Mouse (Mus musculus) left cerebral cortex, adult 2 months (tissue): ENCODE data around the gene Aftph. TPM values are rescaled to one million over a fixed set of nuclear protein-coding genes. Genes with fewer than 3 reads are reported as not detected.

Source experiments
- DNase-seq, 2 experiments: peaks; one replicate each; pipeline ENCODE4 v3.0.0; 2021 to 2022; ENCODE audit warnings: low spot score in 2 of 2, mixed read lengths in 1 of 2; ENCODE audit errors: extremely low spot score in 1 of 2
- H3K27ac ChIP-seq: fragments of 200-600 bp; 2 replicates; pipeline ENCODE4 v1.8.1; 2022
- H3K4me3 ChIP-seq: fragments of 200-600 bp; 2 replicates; pipeline ENCODE4 v1.8.1; 2022
- CTCF ChIP-seq: fragments of 200-600 bp; IDR thresholded peaks from 2 replicates; pipeline ENCODE4 v1.8.1; 2022; ENCODE audit warnings: antibody characterized with exemption, mild to moderate bottlenecking, moderate library complexity
- intact Hi-C: fragments of 180-260 bp; cut with DNase I; formaldehyde crosslinking; loops from one replicate; pipeline ENCODE4 v1.15.1; 2025
- total RNA-seq, 2 experiments: library from RNA; stranded (reverse); gene quantifications; 2 replicates each; pipeline ENCODE4 v1.2.3; 2021

Gene Aftph
- total RNA-seq, 2 experiments from 2014 or later = 92.0 to 92.7 TPM

GRCm38 (mm10) chr11:20712068-20712671 lies 29.2 kb downstream of the Aftph start:
- intact Hi-C loops = no loop called here
- H3K27ac ChIP-seq = no peak overlapping the region

GRCm38 (mm10) chr11:20691000-20691399 lies 50.4 kb downstream of the Aftph start:
- intact Hi-C loops = loop anchor here (1.0 to 2.0 kb wide), 2 partner anchors 236 to 244 kb away; no protein-coding TSS in a partner anchor
- Histone ChIP-seq H3K4me3 (no peak overlapping the region), H3K27ac (no peak overlapping the region)
- DNase-seq = peak; percentile 51 to 59
- peak; percentile 88 for TF ChIP-seq CTCF

More at GRCm38 (mm10) chr11:20712068-20712671, 29.2 kb downstream of the Aftph start:
- TF ChIP-seq CTCF = no peak
- no peak for DNase-seq
- no peak overlapping the region for H3K4me3 ChIP-seq

DNA sequence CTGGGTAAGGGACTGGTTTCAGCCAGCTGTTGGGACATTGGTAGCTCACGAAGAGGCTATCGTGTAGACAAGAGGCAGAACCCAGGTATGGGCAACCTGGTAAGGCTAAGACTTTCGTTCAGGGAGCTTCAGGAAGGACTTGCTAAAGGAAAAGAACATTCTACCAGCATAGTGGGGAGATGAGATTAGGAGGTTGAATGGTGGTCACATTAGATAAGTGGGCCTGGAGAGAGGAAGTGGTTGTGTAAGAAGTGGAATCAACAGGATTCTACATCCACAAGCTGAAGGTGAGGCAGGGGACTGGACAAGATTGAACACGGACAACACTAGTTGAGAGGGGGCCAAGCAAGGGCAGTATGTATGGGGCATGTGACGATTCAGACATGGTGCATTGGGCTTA lies 59.7 kb downstream of the Aftph start:
- no peak for DNase-seq
- intact Hi-C loops = no loop called here
- TF ChIP-seq CTCF = no peak
- Histone ChIP-seq H3K4me3 (no peak overlapping the region), H3K27ac (no peak overlapping the region)

GRCm38 (mm10) chr11:20680781-20681180 lies 60.6 kb downstream of the Aftph start:
- DNase-seq = no peak
- Histone ChIP-seq H3K4me3 (no peak overlapping the region), H3K27ac (no peak overlapping the region)
- intact Hi-C loops = no loop called here
- no peak for TF ChIP-seq CTCF

DNA sequence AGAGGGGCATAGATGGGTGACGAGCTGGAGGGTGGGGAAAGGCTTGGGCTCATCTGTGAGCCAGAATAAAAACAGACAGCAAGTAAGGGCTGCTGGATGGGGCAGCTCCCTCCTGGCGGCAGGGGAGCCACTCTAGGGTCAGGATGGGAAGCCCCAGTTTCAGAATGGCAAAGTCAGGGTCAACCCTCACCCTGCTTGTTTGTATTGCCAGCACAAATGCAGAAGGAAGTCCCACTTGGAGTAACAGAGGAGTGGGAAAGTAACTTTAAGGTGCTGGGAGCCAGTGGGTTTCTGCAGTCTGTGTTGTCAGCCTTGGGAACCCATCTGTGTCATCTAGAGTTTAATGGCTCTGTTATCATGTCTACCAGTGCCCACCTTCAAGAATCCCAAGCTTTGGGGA lies 62.0 kb downstream of the Aftph start:
- DNase-seq = no peak
- intact Hi-C loops = no loop called here
- no peak for TF ChIP-seq CTCF
- Histone ChIP-seq H3K4me3 (no peak overlapping the region), H3K27ac (no peak overlapping the region)

- no peak for DNase-seq
Observed at GRCm38 (mm10) chr11:20672513-20672912, 68.9 kb downstream of the Aftph start.

DNA sequence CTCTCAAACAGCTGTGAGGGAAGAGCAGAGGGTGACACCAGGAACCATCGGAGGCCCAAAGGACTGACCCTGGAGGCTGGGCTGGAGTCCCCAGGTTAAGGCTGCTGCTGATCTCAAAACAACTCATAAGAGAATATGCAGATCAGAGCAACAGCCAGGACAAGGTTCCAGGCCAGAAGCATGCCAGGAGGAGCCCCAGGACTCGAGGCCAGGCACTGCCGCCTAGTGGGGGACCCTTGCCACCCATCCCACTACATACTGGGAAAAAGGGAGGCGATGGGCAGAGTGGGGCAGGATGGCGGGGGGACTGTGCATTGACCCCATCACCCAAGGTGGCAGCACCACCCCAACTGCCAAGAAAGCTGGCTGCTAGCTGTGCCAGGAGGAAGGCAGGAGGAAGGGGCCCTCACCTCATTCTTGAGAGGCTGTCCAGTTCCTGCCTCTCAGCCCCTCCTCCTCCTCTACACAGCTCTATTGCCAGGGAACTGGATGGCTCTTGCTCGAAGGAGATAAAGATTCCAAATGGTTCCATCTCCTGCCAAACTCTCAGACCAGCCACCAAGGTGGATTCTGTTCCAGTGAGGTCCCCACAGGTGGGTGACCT lies 69.5 kb downstream of the Aftph start:
- no peak for DNase-seq
- intact Hi-C loops = no loop called here
- TF ChIP-seq CTCF = peak; percentile 29
- Histone ChIP-seq H3K27ac (no peak overlapping the region), H3K4me3 (no peak overlapping the region)

More at GRCm38 (mm10) chr11:20672513-20672912, 68.9 kb downstream of the Aftph start:
- no peak overlapping the region for H3K27ac ChIP-seq
- no peak for TF ChIP-seq CTCF
- H3K4me3 ChIP-seq = no peak overlapping the region
- intact Hi-C loops = no loop called here

DNA sequence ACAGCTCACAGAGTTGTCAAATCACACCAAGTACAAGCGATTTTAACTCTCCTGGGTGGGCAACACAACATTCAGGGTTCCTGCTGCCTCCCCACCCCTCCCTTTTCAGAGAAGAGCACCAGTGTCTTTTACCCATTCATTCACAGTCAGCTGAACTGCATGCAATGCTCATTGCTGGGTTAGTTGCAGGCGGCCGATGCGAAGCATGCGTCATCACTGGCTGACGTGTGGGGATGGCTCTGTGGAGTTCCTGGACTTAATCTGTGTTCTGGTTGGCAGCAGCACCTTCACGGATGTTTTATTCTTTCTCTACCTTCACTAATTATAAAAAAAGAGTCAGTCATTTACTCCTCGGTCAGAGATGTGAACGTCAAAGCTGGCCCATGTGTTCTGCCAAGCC lies 76.5 kb downstream of the Aftph start:
- DNase-seq = no peak
- Histone ChIP-seq H3K4me3 (no peak overlapping the region), H3K27ac (no peak overlapping the region)
- intact Hi-C loops = no loop called here
- no peak for TF ChIP-seq CTCF

DNA sequence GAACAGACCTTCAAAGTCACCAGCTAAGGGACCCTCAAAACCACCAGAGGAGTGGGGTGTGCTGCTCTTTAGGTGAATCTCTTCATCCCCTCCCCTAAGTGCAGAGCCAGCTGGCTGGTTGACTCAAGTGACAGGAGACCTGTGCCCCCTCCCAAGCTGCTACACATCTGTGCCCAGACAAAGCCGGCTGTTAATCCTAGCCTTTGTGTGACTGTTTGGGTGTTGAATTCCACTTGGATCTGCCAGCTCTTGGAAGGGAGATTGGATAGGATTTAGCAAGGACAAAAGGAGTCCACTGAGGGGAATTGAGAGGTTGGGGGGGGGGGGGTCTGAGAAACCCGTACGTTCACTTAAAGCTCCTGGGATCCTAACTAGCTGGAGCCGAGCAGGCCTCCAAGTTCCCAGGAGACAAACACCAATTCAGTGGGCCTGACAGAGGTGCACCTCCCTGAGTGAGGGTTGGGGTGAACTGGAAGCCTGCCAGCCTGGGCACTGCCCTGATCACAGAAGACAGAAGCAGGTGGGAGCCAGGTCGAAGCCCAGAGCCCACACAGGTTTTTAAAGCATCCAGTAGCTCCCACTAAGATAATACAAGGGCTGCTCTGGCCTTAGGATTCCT lies 77.7 kb downstream of the Aftph start:
- H3K4me3 ChIP-seq = no peak overlapping the region
- no peak overlapping the region for H3K27ac ChIP-seq
- DNase-seq = no peak
- no peak for TF ChIP-seq CTCF
- intact Hi-C loops = no loop called here

DNA sequence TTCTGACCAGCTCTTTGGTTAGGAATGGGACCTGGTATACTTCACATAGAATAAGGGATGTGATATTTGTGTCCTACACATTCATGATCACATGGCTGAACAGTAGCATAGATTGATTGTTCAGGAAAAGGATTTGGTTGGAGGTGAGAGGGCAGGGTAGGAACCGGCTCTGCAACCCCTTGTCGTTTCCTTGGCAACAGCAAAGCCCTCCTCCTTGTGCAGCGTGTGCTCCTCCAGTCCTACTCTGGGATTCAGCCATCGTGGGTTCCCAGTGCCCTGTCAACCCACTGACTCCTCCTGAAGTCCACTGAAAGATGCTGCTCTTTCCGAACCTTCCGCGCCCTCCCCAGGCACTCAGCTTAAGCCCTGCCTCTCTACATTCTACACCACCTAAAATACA lies 78.6 kb downstream of the Aftph start:
- no peak for TF ChIP-seq CTCF
- no peak for DNase-seq
- intact Hi-C loops = no loop called here
- H3K4me3 ChIP-seq = no peak overlapping the region
- no peak overlapping the region for H3K27ac ChIP-seq

- intact Hi-C loops = no loop called here
- DNase-seq = no peak
- TF ChIP-seq CTCF = peak; percentile 81
- Histone ChIP-seq H3K4me3 (no peak overlapping the region), H3K27ac (no peak overlapping the region)
Observed at GRCm38 (mm10) chr11:20661652-20662051, 79.7 kb downstream of the Aftph start.
